Mouse (Mus musculus) MEL (cell line): ENCODE measurements around the gene Pnkp. TPM values are rescaled to one million over a fixed set of nuclear protein-coding genes. Genes with fewer than 3 reads are reported as not detected.

ENCODE experiments used
- DNase-seq: peaks from one replicate; pipeline ENCODE4 v3.0.0; 2011; ENCODE audit warnings: low read depth, low spot score
- H3K27ac ChIP-seq: 2 replicates; pipeline ENCODE4 v1.5.1; 2012; ENCODE audit warnings: low read depth, mild to moderate bottlenecking, control low read depth, low read length, moderate library complexity; ENCODE audit not compliant: control insufficient read depth
- H3K27me3 ChIP-seq, 2 experiments: fragments of 150-350 bp in 1 of 2; sonication (generic) in 1 of 2; 2 replicates each; pipeline ENCODE4 v1.6.1; 2012; ENCODE audit warnings: low read length in 2 of 2, mild to moderate bottlenecking in 2 of 2, improper control_type of control experiment in 1 of 2, moderate library complexity in 1 of 2; ENCODE audit not compliant: insufficient read depth in 2 of 2, control insufficient read depth in 1 of 2
- H3K36me3 ChIP-seq, 2 experiments: 2 replicates each; pipeline ENCODE4 v1.6.1; 2012 to 2014; ENCODE audit warnings: low read length in 2 of 2, improper control_type of control experiment in 1 of 2, inconsistent platforms in 1 of 2, mild to moderate bottlenecking in 1 of 2; ENCODE audit not compliant: insufficient read depth in 2 of 2, control insufficient read depth in 1 of 2
- H3K4me1 ChIP-seq, 2 experiments: fragments of 150-350 bp in 1 of 2; sonication (generic) in 1 of 2; 2 replicates each; pipeline ENCODE4 v1.6.1; 2012; ENCODE audit warnings: low read length in 2 of 2, improper control_type of control experiment in 1 of 2, mild to moderate bottlenecking in 1 of 2; ENCODE audit not compliant: insufficient read depth in 2 of 2, control insufficient read depth in 1 of 2
- H3K4me3 ChIP-seq, 2 experiments: fragments of 150-350 bp in 1 of 2; sonication (generic) in 1 of 2; 2 replicates each; pipeline ENCODE4 v1.5.1; 2012; ENCODE audit warnings: low read depth in 2 of 2, low read length in 2 of 2, mild to moderate bottlenecking in 2 of 2, moderate library complexity in 2 of 2, control low read depth in 1 of 2, improper control_type of control experiment in 1 of 2; ENCODE audit not compliant: control insufficient read depth in 1 of 2, insufficient read depth in 1 of 2
- H3K79me2 ChIP-seq: 2 replicates; pipeline ENCODE4 v1.6.1; 2012; ENCODE audit warnings: mild to moderate bottlenecking, low read length, moderate library complexity; ENCODE audit not compliant: control insufficient read depth, poor library complexity, insufficient read depth
- H3K9ac ChIP-seq: 2 replicates; pipeline ENCODE4 v1.6.1; 2012; ENCODE audit warnings: low read depth, mild to moderate bottlenecking, control low read depth, low read length, moderate library complexity; ENCODE audit not compliant: control insufficient read depth, poor library complexity, severe bottlenecking
- H3K9me3 ChIP-seq: fragments of 150-350 bp; sonication (generic); replicated peaks from 2 replicates; pipeline ENCODE4 v1.6.1; 2012; ENCODE audit warnings: mild to moderate bottlenecking, low read length, improper control_type of control experiment, moderate library complexity; ENCODE audit not compliant: insufficient read depth
- CHD1 ChIP-seq: IDR thresholded peaks from 2 replicates; pipeline ENCODE4 v1.6.1; 2012; ENCODE audit warnings: low read depth, mild to moderate bottlenecking, inconsistent platforms, low read length, improper control_type of control experiment
- EP300 ChIP-seq, 2 experiments: IDR thresholded peaks; 2 replicates each; pipeline ENCODE4 v1.6.1; 2011; ENCODE audit warnings: improper control_type of control experiment in 2 of 2, low read length in 2 of 2, low read depth in 1 of 2, mild to moderate bottlenecking in 1 of 2
- GATA1 ChIP-seq: IDR thresholded peaks from 2 replicates; pipeline ENCODE4 v1.6.1; 2011; ENCODE audit warnings: low read depth, low read length, improper control_type of control experiment
- JUND ChIP-seq: IDR thresholded peaks from 2 replicates; pipeline ENCODE4 v1.6.1; 2011; ENCODE audit warnings: low read depth, mild to moderate bottlenecking, improper control_type of control experiment, low read length
- KAT2A ChIP-seq: conservative IDR thresholded peaks from 2 replicates; pipeline ENCODE4 v1.6.1; 2012; ENCODE audit warnings: low read depth, low read length, improper control_type of control experiment, inconsistent platforms
- MAFK ChIP-seq: IDR thresholded peaks from 2 replicates; pipeline ENCODE4 v1.6.1; 2011; ENCODE audit warnings: low read depth, mild to moderate bottlenecking, low read length, improper control_type of control experiment, borderline replicate concordance
- MAZ ChIP-seq: IDR thresholded peaks from 2 replicates; pipeline ENCODE4 v1.6.1; 2012; ENCODE audit warnings: low read depth, mild to moderate bottlenecking, inconsistent platforms, low read length, improper control_type of control experiment
- MEF2A ChIP-seq: IDR thresholded peaks from 2 replicates; pipeline ENCODE4 v1.6.1; 2014; ENCODE audit warnings: low read depth, mild to moderate bottlenecking, inconsistent platforms, low read length, improper control_type of control experiment; ENCODE audit not compliant: poor library complexity, insufficient replicate concordance, severe bottlenecking; ENCODE audit errors: extremely low read depth
- MXI1 ChIP-seq: IDR thresholded peaks from 2 replicates; pipeline ENCODE4 v1.6.1; 2011; ENCODE audit warnings: mild to moderate bottlenecking, low read depth, low read length, improper control_type of control experiment
- MYB ChIP-seq: IDR thresholded peaks from 2 replicates; pipeline ENCODE4 v1.6.1; 2011; ENCODE audit warnings: mild to moderate bottlenecking, low read depth, low read length, improper control_type of control experiment
- POLR2A ChIP-seq, 2 experiments: IDR thresholded peaks; 2 replicates each; pipeline ENCODE4 v1.6.1; 2011 to 2012; ENCODE audit warnings: low read length in 2 of 2, mild to moderate bottlenecking in 2 of 2, control low read depth in 1 of 2, improper control_type of control experiment in 1 of 2, low read depth in 1 of 2, moderate library complexity in 1 of 2; ENCODE audit not compliant: control insufficient read depth in 1 of 2, insufficient read depth in 1 of 2, poor library complexity in 1 of 2
- RCOR1 ChIP-seq: IDR thresholded peaks from 2 replicates; pipeline ENCODE4 v1.6.1; 2012; ENCODE audit warnings: low read depth, mild to moderate bottlenecking, inconsistent platforms, low read length, improper control_type of control experiment
- SIN3A ChIP-seq: IDR thresholded peaks from 2 replicates; pipeline ENCODE4 v1.6.1; 2012; ENCODE audit warnings: low read length, improper control_type of control experiment, inconsistent platforms
- TBP ChIP-seq: IDR thresholded peaks from 2 replicates; pipeline ENCODE4 v1.8.0; 2011; ENCODE audit warnings: low read depth, low read length, improper control_type of control experiment
- TCF12 ChIP-seq: IDR thresholded peaks from 2 replicates; pipeline ENCODE4 v1.6.1; 2014; ENCODE audit warnings: low read depth, mild to moderate bottlenecking, inconsistent platforms, low read length, improper control_type of control experiment, moderate library complexity
- UBTF ChIP-seq: IDR thresholded peaks from 2 replicates; pipeline ENCODE4 v1.6.1; 2012; ENCODE audit warnings: low read depth, mild to moderate bottlenecking, inconsistent platforms, low read length, improper control_type of control experiment, moderate library complexity, borderline replicate concordance; ENCODE audit not compliant: insufficient read depth
- USF2 ChIP-seq, 2 experiments: IDR thresholded peaks; 2 replicates each; pipeline ENCODE4 v1.6.1; 2011 to 2012; ENCODE audit warnings: improper control_type of control experiment in 2 of 2, low read length in 2 of 2, borderline replicate concordance in 1 of 2, inconsistent platforms in 1 of 2, low read depth in 1 of 2, mild to moderate bottlenecking in 1 of 2; ENCODE audit not compliant: insufficient read depth in 1 of 2
- polyA plus RNA-seq, 2 experiments: library from polyadenylated mRNA; stranded (reverse) in 1 of 2; unstranded in 1 of 2; fragments of >175 nt in 1 of 2; fragments of >200 nt in 1 of 2; gene quantifications; 2 replicates each; pipeline versions ENCODE4 v1.2.1 to v1.2.4; 2012; ENCODE audit warnings: low replicate concordance in 2 of 2, low read depth in 1 of 2; ENCODE audit not compliant: insufficient read length in 2 of 2, insufficient read depth in 1 of 2, missing spikeins in 1 of 2
- total RNA-seq: library from RNA; depleted of rRNA; stranded (reverse); fragments of 300-350 nt; gene quantifications from 2 replicates; pipeline ENCODE4 v1.2.3, GENCODE M21; 2012

Gene Pnkp
- total and polyA plus RNA-seq, 3 experiments: 39.3 to 45.6 TPM; not detected in 1

GRCm38 (mm10) chr7:44836016-44836404 is 20.9 kb upstream of the Pnkp start:
- Histone ChIP-seq H3K27ac (no peak overlapping the region), H3K4me1 (no peaks in the 10 kb centered on the region), H3K9me3 (no peaks in the 10 kb centered on the region), H3K27me3 (no peaks in the 10 kb centered on the region), H3K9ac (no peak overlapping the region), H3K4me3 (no peak overlapping the region), H3K79me2 (peaks cover 2% of the 10 kb centered on the region; the same call in 1 of the 2 replicates), H3K36me3 (no peaks in the 10 kb centered on the region; a peak in 1 of 4 replicates)
- no peak for TF ChIP-seq MXI1
- TF ChIP-seq MAFK: no peak
- TF ChIP-seq TBP: no peak
- no peak for TF ChIP-seq SIN3A
- no peak for TF ChIP-seq UBTF
- TF ChIP-seq POLR2A (IDR thresholded peaks at IDR 0.05; ENCODE audit: control insufficient read depth in 1 of 2, insufficient read depth in 1 of 2, low read depth in 1 of 2, low read length in 2 of 2, poor library complexity in 1 of 2): no peak
- TF ChIP-seq KAT2A: no peak
- no peak for TF ChIP-seq TCF12
- TF ChIP-seq MEF2A: no peak
- TF ChIP-seq RCOR1: no peak
- TF ChIP-seq MYB: no peak
- no peak for TF ChIP-seq CHD1
- no peak for DNase-seq

- no peak for DNase-seq
- no peaks in the 10 kb centered on the region; a peak in 1 of 4 replicates for H3K36me3 ChIP-seq
- no peak overlapping the region for H3K27ac ChIP-seq
These were observed 20.4 kb upstream of the Pnkp start for GRCm38 (mm10) chr7:44836423-44837053.

GRCm38 (mm10) chr7:44838073-44838472 is 18.9 kb upstream of the Pnkp start:
- H3K27ac ChIP-seq: no peak overlapping the region
- no peak overlapping the region for H3K9ac ChIP-seq
- H3K36me3 ChIP-seq: no peaks in the 10 kb centered on the region; a peak in 1 of 4 replicates
- TF ChIP-seq GATA1: no peak
- no peak for TF ChIP-seq POLR2A (IDR thresholded peaks at IDR 0.05; ENCODE audit: control insufficient read depth in 1 of 2, insufficient read depth in 1 of 2, low read depth in 1 of 2, low read length in 2 of 2, poor library complexity in 1 of 2)
- no peak for TF ChIP-seq MAZ
- TF ChIP-seq EP300 (IDR thresholded peaks at IDR 0.05; ENCODE audit: low read depth in 1 of 2, low read length in 2 of 2): no peak
- no peak for TF ChIP-seq USF2 (IDR thresholded peaks at IDR 0.05; ENCODE audit: borderline replicate concordance in 1 of 2, insufficient read depth in 1 of 2, low read depth in 1 of 2, low read length in 2 of 2)
- no peak for TF ChIP-seq JUND
- no peaks in the 10 kb centered on the region for H3K9me3 ChIP-seq
- H3K4me1 ChIP-seq: no peaks in the 10 kb centered on the region
- no peak overlapping the region for H3K4me3 ChIP-seq
- no peaks in the 10 kb centered on the region for H3K27me3 ChIP-seq
- DNase-seq: no peak
- H3K79me2 ChIP-seq: no peaks in the 10 kb centered on the region

More at GRCm38 (mm10) chr7:44836423-44837053, 20.4 kb upstream of the Pnkp start:
- H3K9ac ChIP-seq: no peak overlapping the region
- no peaks in the 10 kb centered on the region for H3K27me3 ChIP-seq
- TF ChIP-seq EP300 (IDR thresholded peaks at IDR 0.05; ENCODE audit: low read depth in 1 of 2, low read length in 2 of 2): no peak
- H3K4me3 ChIP-seq: no peak overlapping the region
- H3K4me1 ChIP-seq: no peaks in the 10 kb centered on the region
- no peaks in the 10 kb centered on the region for H3K79me2 ChIP-seq
- no peaks in the 10 kb centered on the region for H3K9me3 ChIP-seq
